Mouse (Mus musculus) lung, postnatal 0 days (tissue): ENCODE measurements around the gene Cnot8. TPM values are rescaled to one million over a fixed set of nuclear protein-coding genes. Genes with fewer than 3 reads are reported as not detected.

Experiments used
- ATAC-seq: fragments of 200-750 bp; cut with Nextera tagmentation; 2 replicates; pipeline ENCODE4 v1.8.0; 2017; ENCODE audit warnings: moderate library complexity
- DNase-seq: peaks from one replicate; pipeline ENCODE4 v3.0.0-alpha.2; 2016; ENCODE audit warnings: low spot score
- H3K27ac ChIP-seq: fragments of 300-500 bp; sonication (generic); 2 replicates; pipeline ENCODE4 v1.5.1; 2014; ENCODE audit warnings: antibody characterized with exemption, mild to moderate bottlenecking, low read length, mixed read lengths
- H3K27me3 ChIP-seq: fragments of 300-500 bp; sonication (generic); replicated peaks from 2 replicates; pipeline ENCODE4 v1.6.1; 2014; ENCODE audit warnings: low read length, mixed read lengths; ENCODE audit not compliant: insufficient read depth
- H3K36me3 ChIP-seq: fragments of 300-500 bp; sonication (generic); 2 replicates; pipeline ENCODE4 v1.6.1; 2014; ENCODE audit warnings: low read length, mixed read lengths; ENCODE audit not compliant: insufficient read depth
- H3K4me1 ChIP-seq: fragments of 300-500 bp; sonication (generic); 2 replicates; pipeline ENCODE4 v1.6.1; 2014; ENCODE audit warnings: antibody characterized with exemption, low read depth, low read length, mixed read lengths; ENCODE audit not compliant: insufficient read depth
- H3K4me2 ChIP-seq: fragments of 300-500 bp; sonication (generic); replicated peaks from 2 replicates; pipeline ENCODE4 v1.6.1; 2014; ENCODE audit warnings: low read depth, mild to moderate bottlenecking, low read length, moderate library complexity, mixed read lengths
- H3K4me3 ChIP-seq: fragments of 300-500 bp; sonication (generic); 2 replicates; pipeline ENCODE4 v1.5.1; 2014; ENCODE audit warnings: low read depth, low read length
- H3K9ac ChIP-seq: fragments of 300-500 bp; sonication (generic); replicated peaks from 2 replicates; pipeline ENCODE4 v1.6.1; 2014; ENCODE audit warnings: low read depth, mild to moderate bottlenecking
- H3K9me3 ChIP-seq: fragments of 300-500 bp; sonication (generic); 2 replicates; pipeline ENCODE4 v1.6.1; 2016; ENCODE audit warnings: low read length, mixed read lengths
- CTCF ChIP-seq: IDR thresholded peaks from 2 replicates; pipeline ENCODE4 v1.5.1; 2016; ENCODE audit warnings: antibody characterized with exemption, mild to moderate bottlenecking
- EP300 ChIP-seq: IDR thresholded peaks from 2 replicates; pipeline ENCODE4 v1.6.1; 2016; ENCODE audit warnings: antibody characterized with exemption, mild to moderate bottlenecking, control low read depth
- WGBS: fragments of 180-500 bp; shearing (Covaris S2); extraction: QIAGEN DNeasy Blood & Tissue Kit; methylation state at CpG from one replicate; pipeline ENCODE4 v1.1.7; 2014; 5-methylcytosine and 5-hydroxymethylcytosine counted together
- polyA plus RNA-seq: library from polyadenylated mRNA; unstranded; fragments of >200 nt; fragmentation: Nextera tagmentation; extraction: Ambion mirVana; gene quantifications from 2 replicates; pipeline ENCODE4 v1.2.1, GENCODE M21; 2015

The Cnot8 gene
- polyA plus RNA-seq, 1 experiment from 2014 or later, result 71.8 TPM

DNA sequence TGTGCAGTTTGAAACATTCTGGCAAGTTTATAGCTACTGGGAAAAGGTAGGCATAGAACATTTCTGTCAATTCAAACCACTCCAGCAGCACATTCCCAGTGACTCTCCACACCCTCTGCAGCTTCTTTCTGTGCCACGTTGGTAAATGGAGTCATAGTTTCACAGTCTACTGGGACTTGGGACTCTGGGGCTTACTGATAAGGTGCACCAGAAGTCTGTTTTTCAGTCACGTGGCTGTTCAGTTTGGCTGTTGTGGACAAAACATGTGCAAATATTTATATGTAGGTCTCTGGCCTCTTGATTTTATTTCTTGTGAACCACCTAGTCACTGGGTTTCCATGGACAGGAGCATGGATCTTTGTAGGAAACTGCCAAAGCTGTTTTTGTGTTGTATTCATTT lies 23.6 kb downstream of the Cnot8 start:
- no peak overlapping the region for H3K4me3 ChIP-seq
- TF ChIP-seq CTCF (no peak), EP300 (no peak)
- no peak overlapping the region for H3K4me2 ChIP-seq
- ATAC-seq (no peak), DNase-seq (no peak)
- 0 out of 2 replicates have a peak, but pooled peaks cover 26% of the 10 kb centered on the region for H3K36me3 ChIP-seq
- H3K9me3 ChIP-seq, result no peaks in the 10 kb centered on the region
- no peak overlapping the region for H3K27ac ChIP-seq
- H3K4me1 ChIP-seq, result no peaks in the 10 kb centered on the region
- WGBS, result 60% methylated on average over 2 of the region's 2 CpGs
- no peak overlapping the region for H3K9ac ChIP-seq
- H3K27me3 ChIP-seq, result no peaks in the 10 kb centered on the region

DNA sequence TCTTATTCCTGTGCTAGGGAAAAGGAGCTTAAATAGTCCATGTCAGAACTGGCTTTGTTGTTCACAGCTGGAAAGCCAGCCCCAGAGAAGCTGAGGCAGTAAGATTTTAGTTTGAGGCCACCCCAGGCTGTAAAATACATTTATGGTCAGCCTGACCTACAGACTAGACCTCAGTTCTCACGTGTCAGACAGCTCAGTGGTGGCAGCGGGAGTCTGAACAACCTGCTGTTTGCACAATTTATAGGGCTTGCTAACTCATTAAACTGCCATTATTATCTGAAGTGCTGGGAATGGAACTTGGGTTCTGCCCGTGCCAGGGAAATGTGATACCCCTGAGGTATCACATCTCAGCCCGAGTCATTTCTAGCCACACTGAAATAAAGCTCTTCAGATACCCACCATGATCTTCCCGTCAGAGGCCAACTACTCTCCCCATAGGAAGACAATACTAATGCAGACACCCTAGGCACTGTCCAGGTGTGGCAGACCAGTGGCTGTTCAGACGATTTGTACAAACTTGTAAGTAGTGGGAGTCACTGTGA lies 25.4 kb downstream of the Cnot8 start:
- H3K4me3 ChIP-seq, result no peak overlapping the region
- DNase-seq (no peak), ATAC-seq (no peak)
- H3K4me1 ChIP-seq, result no peaks in the 10 kb centered on the region
- no peak overlapping the region for H3K27ac ChIP-seq
- TF ChIP-seq CTCF (no peak), EP300 (no peak)
- 85% methylated on average over 6 of the region's 6 CpGs for WGBS
- no peaks in the 10 kb centered on the region for H3K9me3 ChIP-seq
- H3K4me2 ChIP-seq, result no peak overlapping the region
- H3K9ac ChIP-seq, result no peak overlapping the region
- no peaks in the 10 kb centered on the region for H3K27me3 ChIP-seq
- H3K36me3 ChIP-seq, result 0 out of 2 replicates have a peak, but pooled peaks cover 26% of the 10 kb centered on the region

DNA sequence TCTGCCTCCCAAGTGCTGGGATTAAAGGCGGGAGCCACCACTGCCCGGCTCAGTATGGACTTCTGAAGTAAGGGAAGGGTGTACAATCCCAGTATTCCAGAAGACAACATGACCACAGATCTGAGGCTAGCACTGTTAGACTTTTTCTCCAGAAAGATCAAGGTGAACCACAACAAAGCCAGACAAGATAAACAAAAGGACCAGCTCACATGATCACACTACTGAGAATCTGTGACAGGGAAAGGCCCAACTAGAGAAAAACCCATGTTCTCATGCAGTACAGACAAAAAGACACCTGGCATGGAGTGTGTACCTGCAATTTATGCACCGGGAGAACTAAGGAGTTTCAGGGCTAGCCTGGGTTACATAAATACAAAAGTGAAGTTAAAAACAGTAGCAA lies 28.1 kb downstream of the Cnot8 start:
- Histone ChIP-seq H3K4me2 (no peak overlapping the region), H3K36me3 (peaks cover 30% of the 10 kb centered on the region; the same call in 1 of the 2 replicates), H3K4me3 (no peak overlapping the region), H3K27me3 (no peaks in the 10 kb centered on the region), H3K27ac (no peak overlapping the region), H3K9me3 (no peaks in the 10 kb centered on the region), H3K4me1 (no peaks in the 10 kb centered on the region), H3K9ac (no peak overlapping the region)
- no peak for DNase-seq
- WGBS, result 95% methylated on average over 3 of the region's 3 CpGs
- TF ChIP-seq CTCF, result no peak
- no peak for TF ChIP-seq EP300
- ATAC-seq, result no peak

DNA sequence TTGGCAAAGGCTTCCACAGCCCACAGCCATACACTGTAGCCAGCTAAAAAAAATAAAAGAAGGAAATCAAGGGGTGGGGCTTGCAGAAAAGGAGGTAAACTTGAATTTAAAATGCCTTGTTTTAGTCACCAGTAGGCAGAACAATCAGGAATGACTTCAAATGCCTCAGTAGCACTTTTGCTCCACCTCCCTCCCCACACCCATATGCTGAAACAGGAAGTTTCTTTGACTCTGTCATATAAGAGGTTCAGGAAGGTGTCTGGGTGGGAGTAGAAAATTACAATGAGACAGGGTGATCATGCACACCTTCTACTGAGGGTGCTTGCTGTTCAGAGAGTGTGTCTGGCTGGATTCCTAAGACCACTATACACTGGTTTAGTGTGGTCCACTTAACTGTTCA lies 30.9 kb downstream of the Cnot8 start:
- H3K4me1 ChIP-seq, result no peaks in the 10 kb centered on the region
- H3K4me2 ChIP-seq, result no peak overlapping the region
- ATAC-seq (no peak), DNase-seq (no peak)
- no peak overlapping the region for H3K4me3 ChIP-seq
- H3K27me3 ChIP-seq, result no peaks in the 10 kb centered on the region
- TF ChIP-seq EP300 (no peak), CTCF (no peak)
- H3K9ac ChIP-seq, result no peak overlapping the region
- no peaks in the 10 kb centered on the region for H3K9me3 ChIP-seq
- H3K36me3 ChIP-seq, result peaks cover 28% of the 10 kb centered on the region; the same call in 1 of the 2 replicates
- H3K27ac ChIP-seq, result no peak overlapping the region

DNA sequence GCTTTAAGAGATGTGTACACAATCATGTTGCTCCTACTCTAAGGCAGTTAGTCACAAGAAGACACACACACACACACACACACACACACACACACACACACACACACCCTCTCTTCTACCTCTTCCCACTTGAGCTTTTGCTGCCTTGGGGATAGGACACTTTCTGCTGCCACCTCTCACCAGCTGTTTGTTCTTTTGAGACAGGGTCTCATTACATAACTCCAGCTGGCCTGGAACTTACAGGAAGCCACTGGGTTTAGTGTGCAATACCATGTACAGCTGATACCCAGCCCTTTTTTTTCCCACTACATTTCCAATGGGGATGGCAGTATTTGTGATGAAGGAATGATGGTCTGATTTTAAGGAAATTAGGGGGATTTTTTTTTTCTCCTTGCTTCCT lies 31.3 kb downstream of the Cnot8 start:
- no peaks in the 10 kb centered on the region for H3K27me3 ChIP-seq
- no peak overlapping the region for H3K9ac ChIP-seq
- ATAC-seq, result peak; percentile 57
- no peaks in the 10 kb centered on the region for H3K9me3 ChIP-seq
- H3K36me3 ChIP-seq, result peaks cover 24% of the 10 kb centered on the region; the same call in 1 of the 2 replicates
- no peak overlapping the region for H3K4me2 ChIP-seq
- no peak overlapping the region for H3K27ac ChIP-seq
- H3K4me1 ChIP-seq, result no peaks in the 10 kb centered on the region
- no peak overlapping the region for H3K4me3 ChIP-seq
- peak; percentile 22; the same call in 1 of the 2 replicates for TF ChIP-seq EP300
- no peak for TF ChIP-seq CTCF
- DNase-seq, result peak; percentile 55

DNA sequence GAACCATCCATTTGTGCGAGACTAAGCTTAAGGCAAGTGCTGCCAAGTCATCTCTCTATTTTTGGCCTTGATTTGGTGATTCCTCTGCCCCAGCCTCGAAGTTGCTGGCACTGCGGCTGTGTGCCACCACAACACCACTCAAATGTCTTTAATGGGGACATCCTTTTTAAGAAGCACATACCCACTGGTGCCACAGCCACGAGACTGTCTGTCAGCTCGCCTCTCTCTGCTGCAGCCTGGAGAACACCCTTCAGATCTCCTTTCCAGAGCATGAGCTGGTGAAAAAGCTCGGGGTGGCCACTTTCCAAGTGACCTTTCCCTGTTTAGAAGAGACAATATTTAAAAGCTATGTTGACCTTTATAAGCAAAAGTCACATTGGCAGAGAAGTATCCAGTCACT lies 32.7 kb downstream of the Cnot8 start:
- Histone ChIP-seq H3K36me3 (peaks cover 23% of the 10 kb centered on the region), H3K27ac (no peak overlapping the region), H3K9me3 (no peaks in the 10 kb centered on the region), H3K9ac (no peak overlapping the region), H3K27me3 (no peaks in the 10 kb centered on the region), H3K4me2 (no peak overlapping the region), H3K4me1 (no peaks in the 10 kb centered on the region), H3K4me3 (no peak overlapping the region)
- no peak for TF ChIP-seq CTCF
- TF ChIP-seq EP300, result no peak
- 94% methylated on average over 6 of the region's 6 CpGs for WGBS
- no peak for DNase-seq
- ATAC-seq, result no peak

DNA sequence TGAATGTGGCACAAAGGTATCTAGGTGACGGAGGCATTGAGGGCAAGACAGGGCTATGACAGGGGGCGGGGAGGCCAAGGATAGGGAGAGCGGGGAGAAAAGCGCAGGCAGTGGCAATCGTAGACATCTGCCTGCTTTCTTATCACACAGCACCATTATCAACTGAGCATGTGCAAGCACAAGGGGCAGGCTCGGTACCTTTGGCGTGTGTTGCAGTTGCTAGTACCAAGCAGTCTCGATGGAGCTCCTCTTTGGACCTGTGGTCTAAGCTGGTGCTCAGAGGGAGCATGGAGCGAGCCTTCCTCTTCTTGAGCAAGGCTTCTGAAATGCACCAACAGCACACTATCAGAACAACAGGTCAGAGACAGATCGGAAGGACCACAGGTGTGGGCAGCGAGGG lies 34.9 kb downstream of the Cnot8 start:
- 93% methylated on average over 11 of the region's 11 CpGs for WGBS
- Histone ChIP-seq H3K4me3 (no peak overlapping the region), H3K9me3 (no peaks in the 10 kb centered on the region), H3K27ac (no peak overlapping the region), H3K27me3 (no peaks in the 10 kb centered on the region), H3K9ac (no peak overlapping the region), H3K4me2 (no peak overlapping the region), H3K36me3 (peaks cover 23% of the 10 kb centered on the region), H3K4me1 (no peaks in the 10 kb centered on the region)
- DNase-seq, result no peak
- no peak for TF ChIP-seq EP300
- no peak for TF ChIP-seq CTCF
- ATAC-seq, result no peak
